Mouse (Mus musculus) cerebellum, adult 18-20 months (tissue): ENCODE measurements at regions not wholly inside any gene's neighbourhood (a gene's known extent, or its start where the extent isn't known, plus 50 kb on each side); places are given as distances from the start of the nearest gene placed in this dataset.
A peak's percentile ranks its signal among the peaks of the same experiment; 100 is the strongest.

Experiments used
- DNase-seq, 2 experiments: peaks; one replicate each; pipeline ENCODE4 v3.0.0; 2021

DNA sequence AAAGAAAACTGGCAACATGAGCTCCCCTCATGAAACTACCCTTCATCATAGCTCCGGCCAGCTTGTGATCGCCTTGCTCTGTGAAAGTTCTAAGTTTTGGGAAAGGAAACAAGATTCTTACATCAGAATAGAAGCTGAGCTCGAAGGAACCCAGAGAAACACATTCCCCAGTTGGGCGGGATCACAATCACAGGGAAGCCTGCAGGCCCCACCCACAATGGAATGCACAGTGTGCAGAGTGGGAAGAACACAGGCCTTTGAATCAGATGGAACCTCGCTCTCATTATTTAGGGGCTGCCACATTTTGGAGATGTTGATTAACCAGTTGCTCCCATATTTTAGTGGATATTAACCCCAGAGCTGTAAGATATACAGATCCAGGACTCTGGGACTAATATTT is 234.9 kb downstream of the Sox2 start:
- DNase-seq = no peak

DNA sequence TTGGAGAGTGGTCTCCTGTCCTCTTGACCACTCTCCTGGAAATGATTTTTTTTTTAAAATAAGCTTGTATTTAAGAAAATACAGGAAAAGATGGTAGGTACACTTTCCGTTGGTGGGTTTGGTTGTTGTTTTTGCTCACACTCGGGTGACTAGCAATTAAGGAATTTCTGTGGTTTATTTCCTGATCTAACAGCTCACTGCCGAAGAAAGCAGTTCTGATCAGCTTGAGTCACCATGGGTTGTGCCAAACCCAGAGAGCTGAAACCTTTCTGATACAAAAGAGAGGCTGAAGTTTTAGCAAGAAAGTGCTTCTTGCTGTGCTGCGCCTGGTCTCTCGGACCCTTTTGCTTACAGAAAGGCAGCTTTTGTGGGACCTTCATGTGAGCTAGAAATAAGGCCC is 243.2 kb downstream of the Sox2 start:
- DNase-seq = no peak

DNA sequence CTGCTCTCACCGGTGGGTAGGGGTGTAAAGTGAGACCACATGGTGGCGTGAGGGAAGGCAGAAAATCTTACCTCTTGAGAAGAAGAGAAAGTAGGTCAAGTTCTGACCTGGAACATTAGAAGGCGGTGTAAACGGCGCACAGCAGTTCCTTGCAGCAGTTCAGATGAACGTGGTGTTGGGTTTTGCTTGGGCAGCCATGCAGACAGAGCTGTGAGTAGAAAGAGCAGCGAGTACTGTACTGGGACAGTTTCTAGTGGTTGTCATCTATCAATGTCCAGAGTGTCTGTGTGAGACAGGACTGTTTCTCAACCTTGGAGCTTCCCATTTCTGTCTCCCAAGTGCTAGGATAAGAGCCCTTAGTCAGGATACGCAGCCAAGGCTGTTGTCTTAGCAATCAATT is 252.9 kb downstream of the Sox2 start:
- no peak for DNase-seq

DNA sequence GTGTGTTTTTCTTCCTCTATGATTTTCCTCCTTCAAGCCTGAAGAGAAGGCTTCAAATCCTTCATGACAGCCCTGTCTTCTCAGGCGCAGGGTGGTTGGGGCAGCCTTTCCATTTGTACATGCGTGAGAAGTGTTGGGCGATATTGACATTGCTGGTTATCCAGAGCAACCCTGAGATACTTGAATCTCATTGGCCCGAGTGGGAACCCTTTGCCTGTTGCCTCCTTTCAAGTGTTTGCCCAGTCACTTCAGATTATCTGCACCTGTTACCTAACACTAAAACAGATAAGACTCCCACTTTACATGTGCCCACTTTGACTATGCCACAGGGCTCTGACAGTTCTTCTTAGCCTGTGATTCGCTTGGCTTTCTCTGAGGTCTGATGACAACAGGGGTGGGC is 258.3 kb downstream of the Sox2 start:
- DNase-seq = no peak

DNA sequence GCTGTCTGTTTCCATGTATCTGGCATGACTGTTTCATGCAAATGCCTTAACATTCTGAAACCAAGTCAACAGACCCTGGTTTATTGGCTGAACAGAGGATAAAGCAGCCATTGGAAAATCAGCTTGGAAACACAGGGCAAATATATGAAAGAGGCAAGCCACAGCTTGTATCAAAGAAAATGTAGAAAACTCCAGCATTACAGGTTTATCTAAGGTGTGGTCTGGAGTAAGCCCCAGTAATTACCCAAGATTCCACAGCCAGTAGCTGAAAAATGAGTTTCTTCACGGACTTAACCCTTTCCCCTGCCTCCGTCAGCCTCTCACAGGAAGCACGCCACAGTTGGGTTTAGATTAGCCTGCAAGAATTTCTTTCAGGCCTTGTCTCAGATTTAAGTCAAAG is 259.1 kb downstream of the Sox2 start:
- no peak for DNase-seq

DNA sequence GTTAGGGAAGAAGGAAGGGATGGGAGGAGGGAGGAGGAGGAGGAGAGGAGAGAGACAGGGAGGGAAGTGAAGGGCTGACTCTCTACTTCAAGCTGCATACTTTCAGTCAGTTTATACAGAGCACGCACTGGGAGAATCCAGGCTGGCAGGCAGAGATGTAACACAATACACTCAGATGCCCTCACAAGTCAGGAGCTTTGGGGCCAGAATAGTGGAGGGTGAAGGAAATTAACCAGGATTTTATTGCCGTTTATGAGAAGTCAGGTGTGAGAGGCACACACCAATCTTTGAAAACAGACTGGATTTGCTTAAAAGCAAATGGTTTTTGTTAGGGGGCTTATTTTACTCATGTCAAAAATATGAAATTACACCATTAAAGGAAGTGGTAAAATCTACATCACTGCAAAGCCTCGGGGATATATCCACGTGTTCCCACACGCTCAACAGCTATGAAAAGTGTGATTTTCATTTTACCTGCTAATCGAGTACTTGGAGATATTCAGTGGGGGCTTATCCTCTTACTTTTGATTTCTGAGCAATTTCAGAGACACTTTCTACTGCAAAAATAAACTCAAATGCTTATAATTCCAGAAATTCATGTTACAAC is 268.2 kb downstream of the Sox2 start:
- DNase-seq = no peak

GRCm38 (mm10) chr3:34920497-34920896 is 270.3 kb downstream of the Sox2 start:
- no peak for DNase-seq

DNA sequence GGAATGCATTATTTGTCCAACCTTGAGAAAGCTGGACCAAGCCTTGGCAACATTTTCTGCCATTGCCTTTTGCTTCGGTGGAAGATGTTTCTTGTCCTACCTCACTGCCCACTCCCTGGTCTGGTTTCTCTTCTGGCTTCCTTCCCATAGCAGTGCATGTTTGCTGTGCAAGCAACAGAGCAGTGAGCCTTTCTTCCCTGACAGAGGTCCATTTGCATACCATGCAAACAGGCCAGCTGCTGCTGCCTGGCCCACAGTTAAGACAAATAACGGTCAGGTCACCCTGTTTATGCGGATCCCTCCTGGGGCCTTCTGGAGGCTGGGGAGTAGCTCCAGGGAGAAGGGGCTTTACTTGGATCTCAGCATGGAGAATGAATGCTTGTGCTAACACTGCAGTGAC is 299.7 kb downstream of the Sox2 start:
- DNase-seq = no peak

- DNase-seq = no peak
Measured at GRCm38 (mm10) chr3:34956183-34956582, 306.0 kb downstream of the Sox2 start.

DNA sequence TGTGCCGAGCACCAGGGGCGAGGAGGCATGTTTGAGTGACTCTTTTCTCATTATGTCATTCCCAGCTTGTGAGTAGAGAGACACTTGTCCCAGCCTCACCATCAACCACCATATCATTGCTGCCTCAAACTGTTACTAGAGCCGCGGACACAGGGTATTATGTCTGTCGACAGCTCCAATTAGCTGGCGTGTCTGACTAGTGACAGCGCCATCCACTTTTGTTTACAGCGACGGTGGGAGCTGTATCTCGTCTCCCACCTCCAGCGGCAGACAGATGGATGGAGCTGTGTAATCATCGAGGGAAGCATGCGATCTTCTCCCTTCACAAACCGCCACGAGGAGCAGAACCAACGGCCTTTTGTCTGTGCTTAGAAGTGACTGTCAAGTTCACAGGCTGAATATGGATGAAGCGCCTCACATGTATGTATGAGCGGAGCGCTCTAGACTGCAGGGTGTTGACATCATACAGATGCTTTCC is 308.9 kb downstream of the Sox2 start:
- no peak for DNase-seq

- no peak for DNase-seq
Measured at GRCm38 (mm10) chr3:34966442-34966841, 316.2 kb downstream of the Sox2 start.

DNA sequence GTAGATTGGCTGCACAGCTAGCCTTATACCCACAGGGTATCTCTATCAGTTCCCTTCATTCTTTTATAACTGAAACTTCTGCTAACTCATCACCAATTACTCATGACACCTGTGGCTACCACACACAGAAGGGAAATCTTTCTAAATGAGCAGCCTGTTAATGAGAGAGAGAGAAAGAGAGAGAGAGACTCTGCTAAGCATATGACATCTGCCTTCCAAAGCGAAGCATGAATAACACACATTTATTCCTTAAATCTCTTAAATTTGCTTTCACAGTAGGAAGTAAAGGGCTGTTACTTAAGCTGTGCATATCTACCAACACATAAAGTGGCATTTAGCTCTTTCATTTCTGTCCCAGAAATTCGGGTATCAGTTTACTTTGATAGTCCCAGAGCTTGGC is 317.7 kb downstream of the Sox2 start:
- DNase-seq = no peak

DNA sequence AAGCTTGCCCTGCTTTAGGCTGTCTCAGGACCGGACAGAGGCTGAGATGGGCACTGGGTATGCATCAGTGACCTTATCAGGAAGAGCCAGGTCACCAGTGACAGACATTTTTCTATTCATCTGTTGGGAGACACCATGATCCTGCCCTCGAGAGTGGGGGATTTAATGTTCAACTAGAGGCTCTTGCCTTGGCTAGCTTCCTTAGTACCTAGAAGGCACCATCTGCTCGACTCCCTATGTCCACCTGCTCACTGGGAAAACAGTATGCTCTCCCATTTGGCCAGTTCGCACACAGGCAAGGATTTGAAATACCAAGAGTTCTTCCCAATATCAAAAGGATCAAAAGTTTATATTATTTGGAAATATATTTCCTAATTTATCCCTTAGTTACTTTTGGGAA is 321.3 kb downstream of the Sox2 start:
- peak; percentile 44 to 47 for DNase-seq

DNA sequence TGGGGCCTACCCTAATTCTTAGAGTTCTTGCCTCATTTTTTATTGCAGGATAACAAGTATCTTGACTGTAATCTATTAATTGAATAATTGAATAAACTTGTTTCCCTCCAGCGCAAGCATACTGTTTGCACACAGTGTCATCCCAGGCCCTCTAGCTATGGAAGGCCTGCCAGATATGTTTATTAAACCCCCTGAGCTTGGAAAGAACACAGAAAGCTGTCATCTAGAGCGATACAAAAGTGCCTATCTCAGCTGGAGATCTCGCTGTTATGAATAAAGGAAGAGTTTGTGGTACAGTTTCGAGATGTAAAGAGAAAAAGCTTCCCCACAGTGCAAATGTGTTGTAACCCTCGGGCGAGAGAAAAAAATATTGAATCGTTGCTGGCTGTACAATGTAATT is 324.2 kb downstream of the Sox2 start:
- no peak for DNase-seq
